Mouse (Mus musculus) thymus, adult 2 months (tissue): ENCODE measurements around the gene Efna2.
"Not testable (repeated sequence)": the region's sequence is repeated elsewhere in the genome, so short reads cannot be mapped to it uniquely, and the experiment has no call there.

ENCODE experiments used
- CTCF ChIP-seq: fragments of 200-500 bp; IDR thresholded peaks from 2 replicates; pipeline ENCODE4 v1.5.1; 2012; ENCODE audit warnings: mild to moderate bottlenecking, control low read depth, low read length, moderate library complexity, borderline replicate concordance; ENCODE audit not compliant: control insufficient read depth, poor library complexity, insufficient read depth; ENCODE audit errors: extremely low read depth
- POLR2A ChIP-seq: fragments of 200-500 bp; IDR thresholded peaks from 2 replicates; pipeline ENCODE4 v1.6.1; 2012; ENCODE audit warnings: mild to moderate bottlenecking, low read length, control low read depth, moderate library complexity; ENCODE audit not compliant: control insufficient read depth, poor library complexity, insufficient read depth; ENCODE audit errors: extremely low read depth

DNA sequence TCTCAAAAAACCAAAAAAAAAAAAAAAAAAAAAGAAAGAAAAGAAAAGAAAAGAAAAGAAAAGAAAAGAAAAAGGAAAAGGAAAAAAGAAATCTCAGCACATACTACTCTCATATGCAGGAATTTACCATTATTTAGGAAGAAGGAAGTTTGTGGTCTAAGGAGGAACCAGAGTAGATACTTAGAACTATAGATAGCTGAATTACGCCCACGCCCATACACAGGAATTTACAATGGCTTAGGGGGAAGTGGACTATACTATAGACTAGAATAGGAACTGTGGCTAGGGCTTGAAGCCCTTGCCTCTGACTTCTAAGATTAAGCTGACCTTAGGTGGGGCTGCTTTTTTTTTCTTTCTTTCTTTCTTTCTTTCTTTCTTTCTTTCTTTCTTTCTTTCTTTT is 43.9 kb downstream of the Efna2 start:
- not testable (repeated sequence) for TF ChIP-seq POLR2A, CTCF
